Mouse (Mus musculus): ENCODE measurements around the gene Vmn2r13. TPM values are rescaled to one million over a fixed set of nuclear protein-coding genes. Genes with fewer than 3 reads are reported as not detected.

The Vmn2r13 gene
- polyA plus RNA-seq, 1 experiment from 2014 or later: not detected

Other genes starting within 250 kb of the Vmn2r13 start
- gene Vmn2r10, start 185.7 kb downstream of the Vmn2r13 start, polyA plus RNA-seq (2014; fragmentation: Nextera tagmentation; extraction: Ambion mirVana): not detected in 2 replicates
- gene Vmn2r11, start 132.6 kb downstream of the Vmn2r13 start, polyA plus RNA-seq (2014; fragmentation: Nextera tagmentation; extraction: Ambion mirVana): not detected in 2 replicates
- not detected in 2 replicates for gene Vmn2r12, start 94.2 kb downstream of the Vmn2r13 start, polyA plus RNA-seq (2014; fragmentation: Nextera tagmentation; extraction: Ambion mirVana)
- not detected in 2 replicates for gene Vmn2r14, start 32.5 kb upstream of the Vmn2r13 start, polyA plus RNA-seq (2014; fragmentation: Nextera tagmentation; extraction: Ambion mirVana)
- not detected in 2 replicates for gene Vmn2r15, start 105.4 kb upstream of the Vmn2r13 start, polyA plus RNA-seq (2014; fragmentation: Nextera tagmentation; extraction: Ambion mirVana)
- not detected in 2 replicates for gene Vmn2r16, start 138.0 kb upstream of the Vmn2r13 start, polyA plus RNA-seq (2014; fragmentation: Nextera tagmentation; extraction: Ambion mirVana)
- gene Vmn2r17, start 227.5 kb upstream of the Vmn2r13 start, polyA plus RNA-seq (2014; fragmentation: Nextera tagmentation; extraction: Ambion mirVana): not detected in 2 replicates